Mouse (Mus musculus) ES-E14 (cell line): ENCODE data around the gene Rras. TPM values are rescaled to one million over a fixed set of nuclear protein-coding genes. Genes with fewer than 3 reads are reported as not detected.

Source experiments
- DNase-seq: peaks from one replicate; pipeline ENCODE4 v3.0.0-alpha.2; 2013; ENCODE audit warnings: low read depth, low spot score
- H3K27ac ChIP-seq: 2 replicates; pipeline ENCODE4 v1.5.1; 2012; ENCODE audit warnings: low read depth, mild to moderate bottlenecking, low read length, moderate library complexity, mixed read lengths; ENCODE audit not compliant: poor library complexity, insufficient read depth, severe bottlenecking
- H3K36me3 ChIP-seq: 2 replicates; pipeline ENCODE4 v1.6.1; 2012; ENCODE audit warnings: mild to moderate bottlenecking, low read length, moderate library complexity, mixed read lengths; ENCODE audit not compliant: control insufficient read depth, poor library complexity, insufficient read depth, severe bottlenecking
- H3K4me1 ChIP-seq, 2 experiments: fragments of 150-350 bp in 1 of 2; sonication (generic) in 1 of 2; 2 replicates each; pipeline ENCODE4 v1.6.1; 2012; ENCODE audit warnings: low read length in 2 of 2, mild to moderate bottlenecking in 1 of 2, mixed read lengths in 1 of 2; ENCODE audit not compliant: control insufficient read depth in 2 of 2, insufficient read depth in 2 of 2, poor library complexity in 1 of 2
- H3K4me3 ChIP-seq, 2 experiments: fragments of 150-350 bp in 1 of 2; sonication (generic) in 1 of 2; 2 replicates each; pipeline ENCODE4 v1.5.1; 2012; ENCODE audit warnings: low read length in 2 of 2, low read depth in 1 of 2, mild to moderate bottlenecking in 1 of 2, mixed read lengths in 1 of 2; ENCODE audit not compliant: insufficient read depth in 1 of 2, poor library complexity in 1 of 2, severe bottlenecking in 1 of 2
- H3K9ac ChIP-seq: 2 replicates; pipeline ENCODE4 v1.6.1; 2012; ENCODE audit warnings: low read depth, mild to moderate bottlenecking, low read length, mixed read lengths; ENCODE audit not compliant: poor library complexity, insufficient read depth, severe bottlenecking
- H3K9me3 ChIP-seq: fragments of 150-350 bp; sonication (generic); 2 replicates; pipeline ENCODE4 v1.6.1; 2012; ENCODE audit warnings: low read depth, mild to moderate bottlenecking, low read length; ENCODE audit not compliant: control insufficient read depth, insufficient read depth
- CHD2 ChIP-seq: IDR thresholded peaks from 2 replicates; pipeline ENCODE4 v1.6.1; 2014; ENCODE audit warnings: mild to moderate bottlenecking, low read depth, low read length, inconsistent platforms
- HCFC1 ChIP-seq: IDR thresholded peaks from 2 replicates; pipeline ENCODE4 v1.6.1; 2012; ENCODE audit warnings: low read length, inconsistent platforms, borderline replicate concordance; ENCODE audit not compliant: insufficient read depth
- MAFK ChIP-seq: IDR thresholded peaks from 2 replicates; pipeline ENCODE4 v1.6.1; 2014; ENCODE audit warnings: mild to moderate bottlenecking, low read depth, low read length, inconsistent platforms; ENCODE audit not compliant: insufficient read depth
- ZC3H11A ChIP-seq: IDR thresholded peaks from 2 replicates; pipeline ENCODE4 v1.6.1; 2012; ENCODE audit warnings: low read depth, mild to moderate bottlenecking, inconsistent platforms, low read length, borderline replicate concordance
- ZNF384 ChIP-seq: IDR thresholded peaks from 2 replicates; pipeline ENCODE4 v1.6.1; 2012; ENCODE audit warnings: low read depth, low read length, inconsistent platforms
- in situ Hi-C, 2 experiments: fragments of 600-800 bp; cut with MboI; formaldehyde crosslinking; loops; one replicate each; pipeline ENCODE4 v1.15.1; 2025; ENCODE audit warnings: low sequenced_read_pairs in 2 of 2, inconsistent platforms in 1 of 2; ENCODE audit not compliant: unreplicated experiment in 2 of 2
- total RNA-seq: library from RNA; depleted of rRNA; stranded (reverse); fragments of 300-350 nt; gene quantifications from 2 replicates; pipeline ENCODE4 v1.2.3, GENCODE M21; 2012

Gene Rras
- total RNA-seq, 1 experiment: 14.4 TPM

- H3K27ac ChIP-seq: no peak overlapping the region
Measured at GRCm38 (mm10) chr7:45005321-45005992, 12.3 kb upstream of the Rras start.

GRCm38 (mm10) chr7:45006503-45006902, 11.3 kb upstream of the Rras start:
- H3K4me1 ChIP-seq: peaks cover 0 to 12% of the 10 kb centered on the region in 2 experiments; a peak in 2 of 4 replicates
- no peak overlapping the region for H3K9ac ChIP-seq
- in situ Hi-C loops: no loop called here
- H3K36me3 ChIP-seq: peaks cover 72% of the 10 kb centered on the region
- TF ChIP-seq CHD2 (no peak), HCFC1 (no peak), MAFK (no peak), ZC3H11A (no peak), ZNF384 (no peak)
- no peak overlapping the region for H3K27ac ChIP-seq
- H3K4me3 ChIP-seq: no peak overlapping the region
- DNase-seq: no peak
- H3K9me3 ChIP-seq: no peaks in the 10 kb centered on the region

More at GRCm38 (mm10) chr7:45005321-45005992, 12.3 kb upstream of the Rras start:
- H3K4me1 ChIP-seq: peaks cover 0 to 12% of the 10 kb centered on the region in 2 experiments; a peak in 2 of 4 replicates
- no peak overlapping the region for H3K9ac ChIP-seq
- no peak for DNase-seq
- peaks cover 78% of the 10 kb centered on the region for H3K36me3 ChIP-seq
- peak; percentile 76; the same call in 1 of the 2 replicates for TF ChIP-seq HCFC1
- TF ChIP-seq CHD2: no peak
- no peak for TF ChIP-seq ZNF384
- TF ChIP-seq ZC3H11A: no peak
- no peak for TF ChIP-seq MAFK
- H3K4me3 ChIP-seq: no peak overlapping the region
- H3K9me3 ChIP-seq: no peaks in the 10 kb centered on the region
- in situ Hi-C loops: no loop called here

GRCm38 (mm10) chr7:45007141-45007540, 10.6 kb upstream of the Rras start:
- peak overlapping the region in 1 of 2 experiments; percentile 47; a peak in 3 of 4 replicates for H3K4me3 ChIP-seq
- peaks cover 0 to 12% of the 10 kb centered on the region in 2 experiments; a peak in 2 of 4 replicates for H3K4me1 ChIP-seq
- in situ Hi-C loops: no loop called here
- H3K9ac ChIP-seq: no peak overlapping the region
- DNase-seq: no peak
- no peaks in the 10 kb centered on the region for H3K9me3 ChIP-seq
- no peak for TF ChIP-seq CHD2
- TF ChIP-seq HCFC1: no peak
- no peak for TF ChIP-seq ZC3H11A
- no peak for TF ChIP-seq ZNF384
- peaks cover 72% of the 10 kb centered on the region for H3K36me3 ChIP-seq
- H3K27ac ChIP-seq: no peak overlapping the region

DNA sequence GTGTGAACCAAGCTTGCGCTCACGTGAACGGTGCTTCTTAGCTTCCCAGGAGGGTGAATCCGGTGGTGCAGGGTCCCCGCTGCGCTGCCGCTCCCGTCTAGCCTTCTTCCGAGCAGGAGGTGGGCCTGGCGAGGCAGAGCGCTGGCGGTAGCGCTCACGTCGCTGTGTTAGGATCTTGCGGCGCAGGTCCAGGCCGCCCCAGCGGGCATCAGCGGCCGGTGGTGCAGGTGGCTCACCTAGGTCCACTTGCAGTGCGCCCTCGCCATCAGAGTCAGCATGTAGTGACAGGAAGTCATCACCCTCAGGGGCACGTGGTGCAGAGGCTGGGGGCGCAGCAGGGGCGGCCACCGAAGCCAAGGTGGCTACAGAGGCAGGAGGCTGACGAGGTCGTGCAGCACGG, 9.9 kb upstream of the Rras start:
- Histone ChIP-seq H3K4me3 (peak overlapping the region; percentile 41 to 47; a peak in 3 of 4 replicates), H3K4me1 (peaks cover 0 to 12% of the 10 kb centered on the region in 2 experiments; a peak in 2 of 4 replicates), H3K9ac (peak overlapping the region; percentile 45), H3K9me3 (no peaks in the 10 kb centered on the region), H3K27ac (no peak overlapping the region), H3K36me3 (peaks cover 72% of the 10 kb centered on the region)
- no peak for DNase-seq
- TF ChIP-seq ZC3H11A (no peak), MAFK (no peak), CHD2 (no peak), HCFC1 (no peak), ZNF384 (no peak)
- in situ Hi-C loops: no loop called here
